In the genomic region with DNA sequence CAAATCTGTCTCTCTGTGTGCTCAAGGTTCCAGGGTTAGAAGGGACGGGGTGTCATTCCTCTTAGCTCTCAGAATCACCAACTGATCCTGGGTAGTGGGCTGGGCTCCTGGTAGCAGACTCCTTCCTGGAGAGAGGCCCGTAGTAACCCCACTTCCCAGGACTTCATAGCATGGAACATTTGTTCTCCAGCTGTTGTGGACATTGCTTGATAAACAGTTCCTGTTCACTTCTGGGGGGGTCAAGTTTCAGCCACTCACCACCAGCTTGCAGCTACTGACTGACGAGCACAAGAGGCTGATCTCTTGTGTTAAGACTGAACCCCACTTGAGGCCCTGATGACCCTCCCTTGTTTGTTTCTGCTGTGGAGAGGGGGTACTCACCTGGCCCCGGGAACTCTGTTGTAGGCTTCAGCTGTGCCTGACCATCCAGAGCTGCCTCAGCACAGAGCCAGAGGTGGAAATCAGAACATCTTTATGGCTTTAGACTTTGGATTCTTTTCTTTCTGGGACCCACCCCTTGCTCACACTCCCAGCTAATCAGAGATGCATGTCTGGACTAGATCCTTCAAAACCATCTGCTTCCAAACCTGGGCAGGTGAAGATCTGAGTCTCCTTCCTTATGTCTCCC, we compare ENCODE assay signal across 14 mouse cellular contexts. TPM values are rescaled to one million over a fixed set of nuclear protein-coding genes. Genes with fewer than 3 reads are reported as not detected.
DNase-seq lines count a peak whose midpoint lies in the region; TF ChIP-seq lines count a peak whose summit lies in the region.
"Had no signal": no experiment of that assay in that cellular context is flagged by ENCODE, and none has a peak within 500 bp of the region (broad histone marks: within the 10 kb centered on the region; RNA-seq: fewer than 3 reads in every experiment).

A gene (minus strand): TSS at position 433 of the 628 bp plus-strand sequence.

- peak within 1 kb of the TSS; percentile 75 for H3K27ac ChIP-seq in gastrocnemius, adult 2 months
- H3K27ac ChIP-seq: macrophage had no signal

- no peak for TF ChIP-seq CTCF in gastrocnemius, adult 2 months (IDR thresholded peaks at IDR 0.05)

- no peak for DNase-seq in gastrocnemius, adult 2 months
- DNase-seq in gastrocnemius, postnatal 4 days (ENCODE audit: low spot score in 2 of 2): no peak
- peak; percentile 33 to 40 for DNase-seq in kidney, postnatal 4 days
- DNase-seq in kidney, adult 8-10 months: no peak
- peak; percentile 23 for DNase-seq in forelimb bud, embryonic 11.5 days (ENCODE audit: low read depth, low spot score)
- DNase-seq in mesoderm, embryonic 11.5 days (ENCODE audit: low read depth, low spot score): peak; percentile 41
- DNase-seq in B cell, adult 2 months: no peak
- no peak for DNase-seq in ovary, adult 18-20 months (ENCODE audit: low spot score)
- DNase-seq: cerebellum, adult 2 months; thymus, postnatal 25 days had no signal

- H3K4me3 ChIP-seq in gastrocnemius, adult 2 months: no peak within 1 kb of the TSS

- intact Hi-C loops in gastrocnemius, adult 2 months (cut with DNase I): no loop called here

RNA-seq across cellular contexts. Expression of the gene that starts here (rescaled TPM):
- not detected for total RNA-seq in gastrocnemius, adult 2 months (2021)
- under 1 TPM in 1 of 2 experiments, not detected in 1; 0.54 TPM for total RNA-seq in gastrocnemius, postnatal 4 days (2021)
- total RNA-seq: heart, postnatal 10 days; layer of hippocampus, adult 18-20 months; left cerebral cortex, postnatal 10 days had no signal

Comparison
In these comparisons a context has a peak if more than half of its experiments do, and no peak if none do; other contexts are left out.
1. DNase-seq: peak in kidney, postnatal 4 days (2 of 2), forelimb bud, embryonic 11.5 days (single experiment) and mesoderm, embryonic 11.5 days (single experiment); none in gastrocnemius, adult 2 months (single experiment), gastrocnemius, postnatal 4 days (0 of 2), kidney, adult 8-10 months (0 of 2), B cell, adult 2 months (0 of 2) and ovary, adult 18-20 months (single experiment).